Mouse (Mus musculus) cerebellum, adult 2 months (tissue): ENCODE measurements at regions not wholly inside any gene's neighbourhood (a gene's known extent, or its start where the extent isn't known, plus 50 kb on each side); places are given as distances from the start of the nearest gene placed in this dataset.

Experiments used
- DNase-seq, 2 experiments: peaks; one replicate each; pipeline ENCODE4 v3.0.0; 2021
- H3K27ac ChIP-seq: fragments of 200-500 bp; 2 replicates; pipeline ENCODE4 v1.5.1; 2012; ENCODE audit warnings: low read length, control low read depth, inconsistent platforms; ENCODE audit not compliant: insufficient read depth
- H3K27me3 ChIP-seq: fragments of 200-500 bp; 2 replicates; pipeline ENCODE4 v1.6.1; 2012; ENCODE audit warnings: inconsistent platforms, mild to moderate bottlenecking, low read length, moderate library complexity; ENCODE audit not compliant: control insufficient read depth, insufficient read depth
- H3K4me1 ChIP-seq: fragments of 200-500 bp; 2 replicates; pipeline ENCODE4 v1.6.1; 2011; ENCODE audit warnings: low read length; ENCODE audit not compliant: control insufficient read depth, insufficient read depth
- H3K4me3 ChIP-seq: fragments of 200-500 bp; replicated peaks from 2 replicates; pipeline ENCODE3; 2011; ENCODE audit warnings: mild to moderate bottlenecking, low read depth, low read length, control low read depth; ENCODE audit not compliant: insufficient read depth
- CTCF ChIP-seq: fragments of 200-500 bp; IDR thresholded peaks from 2 replicates; pipeline ENCODE4 v1.5.1; 2011; ENCODE audit warnings: low read depth, mild to moderate bottlenecking, control low read depth, low read length, moderate library complexity, borderline replicate concordance; ENCODE audit not compliant: insufficient read depth
- POLR2A ChIP-seq: fragments of 200-500 bp; IDR thresholded peaks from 2 replicates; pipeline ENCODE4 v1.6.1; 2011; ENCODE audit warnings: low read length, control low read depth, borderline replicate concordance; ENCODE audit not compliant: insufficient read depth
- WGBS: fragments of 180-500 bp; shearing (Covaris S2); methylation state at CpG from one replicate; pipeline ENCODE4 v1.1.7; 2018; 5-methylcytosine and 5-hydroxymethylcytosine counted together

DNA sequence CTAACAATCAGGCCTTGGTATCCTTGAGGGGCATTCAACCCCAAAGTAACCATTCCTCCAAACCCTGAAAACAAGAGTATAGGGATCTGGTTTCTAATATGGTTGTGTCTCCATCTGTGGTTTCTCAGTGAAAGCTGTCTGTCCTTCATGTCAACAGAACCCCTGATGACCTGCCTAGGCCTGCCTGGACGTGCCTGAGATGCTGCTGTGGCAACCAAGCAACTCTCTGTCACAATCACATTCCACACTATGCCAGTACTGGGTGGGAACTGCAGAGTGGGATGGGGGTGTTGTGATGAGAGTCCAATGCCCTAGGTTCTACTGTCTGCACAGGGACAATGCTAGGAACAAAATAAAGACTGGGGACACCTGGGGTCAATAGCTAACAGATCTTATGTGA is 121.1 kb upstream of the Arntl start:
- no peak for DNase-seq
- WGBS, result 92% methylated on average over 1 of the region's 1 CpGs
- TF ChIP-seq POLR2A (no peak), CTCF (no peak)

DNA sequence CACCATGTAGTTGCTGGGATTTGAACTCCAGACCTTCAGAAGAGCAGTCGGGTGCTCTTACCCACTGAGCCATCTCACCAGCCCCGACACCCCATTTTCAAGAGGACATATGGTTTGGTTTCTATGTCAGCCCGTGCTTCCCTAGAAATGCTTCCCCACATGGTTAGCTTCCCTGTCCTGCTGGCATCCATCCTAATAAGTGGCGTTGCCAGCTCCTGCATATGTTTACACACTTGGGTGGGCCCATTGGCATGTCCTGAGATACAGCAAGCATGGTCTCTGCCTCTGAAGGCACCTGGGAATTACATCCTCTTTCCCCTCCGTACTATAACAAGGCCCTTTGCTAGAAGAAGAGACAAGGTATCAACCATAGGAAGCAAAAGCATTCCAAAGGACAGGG is 119.6 kb upstream of the Arntl start:
- DNase-seq, result peak; percentile 57 to 66
- Histone ChIP-seq H3K4me1 (peaks cover 6% of the 10 kb centered on the region), H3K4me3 (no peak overlapping the region), H3K27ac (no peak overlapping the region), H3K27me3 (no peaks in the 10 kb centered on the region)
- 25% methylated on average over 5 of the region's 5 CpGs for WGBS
- TF ChIP-seq POLR2A (no peak), CTCF (no peak)

More for the DNA sequence above, 121.1 kb upstream of the Arntl start:
- peaks cover 6% of the 10 kb centered on the region for H3K4me1 ChIP-seq
- H3K4me3 ChIP-seq, result no peak overlapping the region
- H3K27ac ChIP-seq, result no peak overlapping the region
- H3K27me3 ChIP-seq, result no peaks in the 10 kb centered on the region

DNA sequence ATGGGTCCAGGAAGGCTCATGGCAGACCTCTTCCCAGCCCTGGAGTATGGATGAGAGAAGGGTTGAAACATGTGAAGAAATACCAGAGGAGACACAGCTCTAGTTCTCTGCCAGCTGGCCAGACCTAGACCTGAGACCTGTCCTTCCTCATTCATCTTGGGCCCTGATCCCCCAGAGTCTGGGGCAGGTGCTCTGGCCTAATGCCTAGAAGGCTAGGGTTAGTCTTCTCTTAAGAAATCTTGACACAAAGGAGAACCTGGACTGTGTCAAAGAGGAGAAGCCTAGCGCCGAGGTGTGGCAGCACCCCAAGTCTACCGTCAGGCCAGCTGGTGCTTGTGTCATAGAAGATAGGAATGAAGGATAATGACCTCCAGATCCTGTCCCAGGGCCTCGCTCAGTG is 118.2 kb upstream of the Arntl start:
- no peak for DNase-seq
- TF ChIP-seq CTCF (no peak), POLR2A (no peak)

DNA sequence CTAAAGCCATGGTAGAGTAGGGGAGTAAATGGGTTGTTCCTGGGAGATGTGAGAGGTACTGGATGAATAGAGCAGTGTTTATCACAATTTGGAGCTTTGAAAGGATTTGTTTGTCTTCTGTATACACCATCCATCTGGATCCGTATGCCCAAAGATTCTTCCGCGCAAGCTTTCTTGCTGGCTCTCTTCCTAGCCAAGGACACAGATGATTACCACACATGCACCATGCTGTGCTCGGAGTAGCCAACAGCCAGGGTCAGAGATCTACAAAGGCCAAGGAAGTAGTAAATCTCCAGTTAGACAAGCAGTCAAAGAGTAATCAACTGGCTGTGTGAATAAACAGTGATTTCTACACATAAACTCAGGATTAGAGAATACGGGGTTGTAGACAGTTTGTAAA is 113.3 kb upstream of the Arntl start:
- TF ChIP-seq CTCF, result no peak
- no peak for TF ChIP-seq POLR2A
- Histone ChIP-seq H3K4me3 (no peak overlapping the region), H3K27ac (no peak overlapping the region), H3K4me1 (no peaks in the 10 kb centered on the region), H3K27me3 (no peaks in the 10 kb centered on the region)
- peak in 1 of 2 experiments; percentile 28 for DNase-seq
- 37% methylated on average over 5 of the region's 5 CpGs for WGBS

More for the DNA sequence above, 118.2 kb upstream of the Arntl start:
- Histone ChIP-seq H3K4me1 (peaks cover 6% of the 10 kb centered on the region), H3K27me3 (no peaks in the 10 kb centered on the region), H3K27ac (no peak overlapping the region), H3K4me3 (no peak overlapping the region)
- 37% methylated on average over 4 of the region's 4 CpGs for WGBS

DNA sequence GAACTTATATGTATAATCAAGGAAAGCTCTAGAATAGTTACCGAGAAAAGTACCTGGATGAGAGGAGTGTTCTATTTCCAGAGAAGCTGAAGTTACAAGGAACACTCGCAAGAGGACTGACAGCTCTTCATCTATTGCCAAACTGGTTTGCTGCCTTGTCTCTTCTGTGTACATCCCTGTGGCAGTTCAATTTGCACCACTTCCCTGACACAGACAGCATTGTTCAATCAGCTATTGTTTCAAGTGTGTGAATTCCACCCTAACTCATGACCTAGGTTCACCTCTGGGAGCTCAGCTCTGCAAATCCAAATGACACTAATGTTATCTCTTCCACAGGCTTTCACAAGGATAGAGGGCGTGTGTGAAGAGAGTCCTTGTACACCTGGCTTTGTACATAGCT is 112.2 kb upstream of the Arntl start:
- WGBS, result 96% methylated on average over 3 of the region's 3 CpGs
- Histone ChIP-seq H3K4me3 (no peak overlapping the region), H3K27ac (no peak overlapping the region), H3K27me3 (no peaks in the 10 kb centered on the region), H3K4me1 (no peaks in the 10 kb centered on the region)
- TF ChIP-seq POLR2A (no peak), CTCF (no peak)
- DNase-seq, result no peak

DNA sequence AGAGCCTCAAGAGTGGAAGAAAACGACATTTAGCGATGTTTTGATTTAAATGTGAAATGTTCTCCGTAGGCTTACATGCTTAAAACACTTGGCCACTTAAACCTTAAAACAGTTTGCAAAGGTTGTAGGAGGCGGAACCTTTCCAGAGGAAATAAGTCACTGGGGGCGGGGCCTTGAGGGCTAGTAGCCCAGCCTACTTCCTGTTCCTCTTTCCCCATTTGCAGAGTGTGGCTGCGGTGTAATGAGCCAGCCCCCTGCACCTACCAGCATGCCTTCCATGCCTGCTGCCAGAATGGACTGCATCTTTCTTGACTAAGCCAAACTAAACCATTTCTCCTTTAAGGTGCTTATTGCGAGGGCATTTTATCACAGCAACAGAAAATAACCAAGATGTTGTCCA is 103.0 kb upstream of the Arntl start:
- no peak for TF ChIP-seq POLR2A
- TF ChIP-seq CTCF, result no peak
- Histone ChIP-seq H3K27me3 (no peaks in the 10 kb centered on the region), H3K4me1 (no peaks in the 10 kb centered on the region), H3K4me3 (no peak overlapping the region), H3K27ac (no peak overlapping the region)
- DNase-seq, result no peak
- 93% methylated on average over 7 of the region's 7 CpGs for WGBS

DNA sequence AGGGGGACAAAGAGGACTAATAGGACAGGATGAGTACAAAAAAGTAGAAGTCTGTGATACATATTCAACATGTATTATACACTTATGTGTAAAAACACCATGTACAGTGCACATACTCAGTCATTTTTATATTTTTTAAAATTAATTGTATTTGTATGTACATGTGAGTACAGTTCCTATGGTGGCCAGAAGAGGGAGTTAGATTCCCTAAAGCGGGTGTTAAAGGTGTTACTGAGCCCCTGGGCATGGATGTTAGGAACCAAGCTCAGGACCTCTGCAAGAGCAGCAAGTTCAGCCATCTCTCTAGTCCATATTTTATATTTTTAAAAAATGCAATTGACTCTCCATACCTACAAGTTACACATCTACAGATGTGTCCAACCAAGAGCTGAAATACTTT is 101.9 kb upstream of the Arntl start:
- TF ChIP-seq CTCF, result no peak
- TF ChIP-seq POLR2A, result no peak
- Histone ChIP-seq H3K4me3 (no peak overlapping the region), H3K27me3 (no peaks in the 10 kb centered on the region), H3K27ac (no peak overlapping the region), H3K4me1 (no peaks in the 10 kb centered on the region)
- 54% methylated on average over 1 of the region's 1 CpGs for WGBS
- no peak for DNase-seq

- DNase-seq, result no peak
- WGBS, result 34% methylated on average over 7 of the region's 7 CpGs
- Histone ChIP-seq H3K27me3 (no peaks in the 10 kb centered on the region), H3K27ac (no peak overlapping the region), H3K4me3 (no peak overlapping the region), H3K4me1 (no peaks in the 10 kb centered on the region)
- TF ChIP-seq CTCF (no peak), POLR2A (no peak)
Observed at GRCm38 (mm10) chr7:113106731-113107130, 100.5 kb upstream of the Arntl start.
